Mouse (Mus musculus): ENCODE data around the gene Stard8.
"Not testable (repeated sequence)": the region's sequence is repeated elsewhere in the genome, so short reads cannot be mapped to it uniquely, and the experiment has no call there.

Stard8 gene

GRCm38 (mm10) chrX:99003046-99003445, at the start of gene Stard8:
Stard8 (plus strand) TSS chrX:99003248.
- no peak for DNase-seq (ENCODE audit: low spot score)

DNA sequence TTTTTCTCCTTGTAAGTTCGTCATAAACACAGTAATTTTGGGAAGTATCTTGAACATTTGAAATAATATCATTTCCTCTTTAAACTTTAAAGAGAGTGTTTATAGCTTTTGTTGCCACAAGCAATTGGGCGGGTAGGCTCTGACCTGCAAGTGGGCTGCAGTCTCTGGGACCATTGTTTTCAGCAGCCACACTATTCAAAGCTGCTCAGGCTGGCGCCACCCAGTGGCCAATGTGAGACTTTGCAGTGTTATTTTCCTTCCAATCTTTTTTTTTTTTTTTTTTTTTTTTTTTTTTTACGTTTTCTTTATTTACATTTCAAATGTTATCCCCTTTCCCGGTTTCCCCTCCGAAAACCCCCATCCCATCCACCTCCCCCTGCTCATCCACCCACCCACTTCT, 49.1 kb upstream of the Stard8 start:
- peak; percentile 9 for DNase-seq (ENCODE audit: low spot score)

DNA sequence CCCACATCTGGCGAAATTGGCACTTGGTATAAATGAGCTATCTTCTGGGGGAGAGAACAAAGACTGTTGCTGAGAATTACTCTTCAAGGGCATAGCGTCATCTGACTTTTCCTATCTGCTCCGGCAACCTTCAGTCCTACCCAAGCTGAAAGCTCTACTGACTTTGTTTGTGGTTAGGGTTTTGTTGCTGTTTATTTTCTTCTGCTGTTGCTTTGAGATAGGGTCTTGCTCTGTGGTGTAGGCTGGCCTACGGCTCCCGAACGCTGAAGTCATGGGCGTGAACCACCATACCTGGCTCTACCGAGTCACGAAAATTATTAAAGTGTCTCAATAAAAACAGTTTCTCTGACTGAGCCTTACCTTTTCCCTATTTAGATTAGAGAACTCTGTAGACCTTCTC, 44.8 kb upstream of the Stard8 start:
- DNase-seq (ENCODE audit: low spot score): no peak

DNA sequence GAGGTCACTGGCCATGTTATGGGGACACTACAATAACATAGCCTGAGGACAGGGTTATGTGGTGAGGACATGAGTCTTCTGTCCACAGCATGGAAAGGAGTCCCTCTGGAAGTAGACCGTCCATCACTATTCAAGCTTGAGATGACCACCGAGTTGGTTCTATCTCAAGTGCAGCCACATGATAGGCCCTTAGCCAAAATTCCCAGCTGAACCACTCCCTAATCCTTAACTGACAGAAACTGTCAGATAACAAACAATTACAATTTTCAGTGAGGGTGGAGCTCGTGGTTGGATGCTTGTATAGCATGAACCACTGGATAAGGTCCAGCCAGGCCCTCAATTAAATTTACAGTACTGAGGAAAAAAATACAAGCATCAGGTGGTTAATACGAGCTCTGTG, 44.0 kb upstream of the Stard8 start:
- no peak for DNase-seq (ENCODE audit: low spot score)

DNA sequence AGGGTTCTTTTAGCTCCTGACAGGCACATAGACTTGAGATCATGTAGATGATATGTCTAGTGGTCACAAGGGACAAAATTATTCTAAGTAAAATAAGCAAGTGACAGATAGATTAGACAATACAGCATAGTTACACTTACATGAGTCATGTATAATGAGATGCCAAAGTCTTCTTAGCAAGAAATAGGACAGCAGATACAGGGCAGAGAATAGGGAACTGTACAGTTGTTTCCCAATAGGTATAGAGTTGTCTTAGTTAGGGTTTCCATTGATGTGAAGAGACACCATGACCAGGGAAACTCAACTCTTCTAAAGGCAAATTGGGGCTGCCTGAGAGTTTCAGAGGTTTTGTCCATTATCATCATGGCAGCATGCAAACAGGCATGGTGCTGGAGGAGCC, 39.3 kb upstream of the Stard8 start:
- DNase-seq (ENCODE audit: low spot score): no peak

DNA sequence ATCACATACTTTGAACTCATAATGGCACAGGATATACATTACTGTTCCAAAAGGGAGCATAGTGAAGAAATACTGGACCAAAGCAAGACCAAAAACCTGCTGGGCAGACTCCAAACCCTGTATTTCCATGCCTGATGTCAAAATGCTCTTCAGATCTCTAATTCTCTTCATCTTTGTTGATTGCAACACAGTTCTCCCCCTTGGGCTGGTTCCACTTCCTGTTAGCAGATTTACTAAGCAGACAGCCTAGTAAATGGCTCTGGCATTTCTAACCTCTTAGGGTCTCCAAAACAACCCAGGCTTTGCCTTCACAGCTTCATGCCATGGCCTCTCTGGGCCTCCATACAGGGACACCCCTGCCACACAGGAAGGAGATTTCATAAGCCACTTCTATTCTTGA, 38.5 kb upstream of the Stard8 start:
- DNase-seq (ENCODE audit: low spot score): no peak

DNA sequence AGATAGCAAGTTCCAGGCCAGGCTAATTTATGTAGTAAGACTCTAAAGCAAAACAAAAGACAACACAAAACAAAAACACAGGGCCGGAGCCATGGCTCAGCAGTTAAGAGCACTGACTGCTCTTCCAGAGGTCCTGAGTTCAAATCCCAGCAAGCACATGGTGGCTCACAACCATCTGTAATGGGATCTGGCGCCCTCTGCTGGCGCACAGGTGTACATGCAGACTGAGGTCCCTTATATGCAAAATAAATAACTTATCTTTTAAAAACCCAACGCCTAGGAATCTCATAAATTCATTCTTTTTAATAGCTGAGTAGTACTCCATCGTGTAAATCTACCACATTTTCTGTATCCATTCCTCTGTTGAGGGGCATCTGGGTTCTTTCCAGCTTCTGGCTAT, 16.4 kb upstream of the Stard8 start:
- not testable (repeated sequence) for DNase-seq (ENCODE audit: low spot score)

DNA sequence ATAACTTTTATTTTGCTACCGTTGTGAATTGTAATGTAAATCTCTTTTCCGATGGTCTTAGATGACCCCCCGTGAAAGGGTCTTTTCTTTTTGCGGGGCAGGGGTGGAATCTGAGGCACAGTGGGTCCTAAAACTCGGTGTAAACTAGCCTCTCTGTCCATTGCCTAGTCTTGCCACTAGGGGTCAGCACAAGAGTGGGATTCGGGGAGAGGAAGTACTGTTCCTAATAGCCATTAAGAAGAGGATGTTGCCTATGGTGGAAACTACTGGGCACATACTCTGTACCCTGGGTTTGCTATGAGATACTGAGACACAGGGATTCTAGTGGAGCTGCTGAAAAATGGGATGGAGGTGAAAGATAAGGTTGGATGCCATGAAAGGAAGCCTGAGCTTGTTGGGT, 13.5 kb upstream of the Stard8 start:
- DNase-seq (ENCODE audit: low spot score): peak; percentile 25

GRCm38 (mm10) chrX:99002065-99002464, 983 bp upstream of the Stard8 start:
- DNase-seq (ENCODE audit: low spot score): no peak

- DNase-seq (ENCODE audit: low spot score): no peak
Observed at GRCm38 (mm10) chrX:99010581-99010980, 7.5 kb downstream of the Stard8 start.

DNA sequence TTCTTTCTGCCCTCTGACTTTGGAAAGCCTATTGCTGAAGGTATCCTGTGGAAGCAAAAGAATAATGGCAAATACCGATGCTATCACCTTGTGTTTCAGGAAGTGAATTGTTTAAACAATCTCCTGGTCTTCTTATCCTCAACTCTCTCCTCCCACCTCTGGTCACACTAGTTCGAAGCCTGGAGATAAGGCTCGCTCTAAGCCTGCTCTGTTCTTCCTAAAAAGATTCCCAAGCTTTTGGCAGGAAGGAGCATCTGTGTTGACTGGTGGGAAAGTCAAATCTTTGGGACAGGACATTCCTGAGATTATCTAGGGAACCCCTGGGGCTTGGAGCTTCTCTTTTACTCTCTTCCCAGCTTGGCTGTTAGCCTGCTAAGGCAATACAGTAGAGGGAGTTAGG, 8.2 kb downstream of the Stard8 start:
- DNase-seq (ENCODE audit: low spot score): no peak

DNA sequence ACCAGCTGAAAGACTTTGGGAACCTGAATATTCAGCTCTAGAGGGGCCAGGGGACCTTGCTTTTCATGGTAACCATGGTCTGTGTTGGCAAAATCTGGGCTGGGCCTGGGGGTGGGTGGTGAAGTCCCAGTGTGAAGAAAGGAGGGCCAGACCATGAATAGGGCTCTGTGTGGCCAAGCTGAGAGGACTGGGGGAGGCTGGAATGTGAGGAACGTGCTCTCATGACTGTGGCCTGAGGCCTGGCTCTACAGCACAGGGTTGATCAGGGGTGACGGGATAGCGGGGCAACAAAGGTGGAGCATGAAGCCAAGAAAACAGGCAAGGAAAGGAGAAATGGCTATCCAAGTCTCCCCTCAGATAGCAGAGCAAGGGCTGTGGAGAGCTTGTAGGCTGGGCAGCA, 9.4 kb downstream of the Stard8 start:
- no peak for DNase-seq (ENCODE audit: low spot score)

GRCm38 (mm10) chrX:99015705-99016104, 12.7 kb downstream of the Stard8 start:
- DNase-seq (ENCODE audit: low spot score): no peak

DNA sequence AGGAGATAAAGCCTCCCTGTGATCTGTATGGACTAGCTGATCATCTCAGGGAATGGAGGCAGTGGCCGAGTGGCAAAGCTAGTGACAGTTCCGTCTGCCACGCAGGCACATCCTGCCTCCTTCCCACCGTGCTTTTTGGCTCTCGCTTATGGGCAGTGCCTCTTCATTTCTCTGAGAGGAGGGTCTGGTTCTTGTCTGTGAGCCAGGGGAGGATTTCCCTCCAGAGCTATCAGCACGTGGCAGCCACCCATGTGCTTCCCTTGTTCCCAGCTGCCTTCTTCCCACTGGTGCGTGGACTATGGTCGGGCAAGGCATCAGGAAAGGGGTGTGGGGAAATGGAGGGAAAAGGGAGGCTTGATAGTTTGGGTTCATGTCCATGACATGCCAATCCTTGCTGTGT, 13.9 kb downstream of the Stard8 start:
- DNase-seq (ENCODE audit: low spot score): no peak

GRCm38 (mm10) chrX:99017874-99018273, 14.8 kb downstream of the Stard8 start:
- DNase-seq (ENCODE audit: low spot score): no peak

GRCm38 (mm10) chrX:99019303-99019702, 16.3 kb downstream of the Stard8 start:
- DNase-seq (ENCODE audit: low spot score): no peak

GRCm38 (mm10) chrX:99020215-99020614, 17.2 kb downstream of the Stard8 start:
- DNase-seq (ENCODE audit: low spot score): no peak

GRCm38 (mm10) chrX:99021593-99021992, 18.5 kb downstream of the Stard8 start:
- DNase-seq (ENCODE audit: low spot score): no peak

DNA sequence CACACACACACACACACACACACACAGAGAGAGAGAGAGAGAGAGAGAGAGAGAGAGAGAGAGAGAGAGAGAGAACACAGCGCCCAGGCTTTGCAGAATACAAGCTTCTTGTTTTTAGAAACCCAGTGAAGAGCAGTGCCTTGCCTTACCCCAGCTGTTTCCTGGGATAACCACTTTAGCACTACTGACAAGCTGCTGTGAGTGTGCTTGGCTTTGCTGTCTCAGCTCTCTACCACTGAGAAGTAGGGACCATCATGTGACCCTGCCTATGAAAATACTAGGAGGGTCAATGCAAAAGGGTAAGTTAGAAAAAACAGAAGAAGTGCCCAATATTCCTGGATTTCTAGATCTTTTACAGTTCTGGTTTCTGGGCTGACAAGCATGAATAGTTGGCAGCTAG, 20.9 kb downstream of the Stard8 start:
- no peak for DNase-seq (ENCODE audit: low spot score)

GRCm38 (mm10) chrX:99035407-99035806, 32.4 kb downstream of the Stard8 start:
- no peak for DNase-seq (ENCODE audit: low spot score)

GRCm38 (mm10) chrX:99042451-99042951, 39.5 kb downstream of the Stard8 start:
- peak; percentile 85 for DNase-seq (ENCODE audit: low spot score)

- no peak for DNase-seq (ENCODE audit: low spot score)
Observed at GRCm38 (mm10) chrX:99043275-99043674, 40.2 kb downstream of the Stard8 start.

GRCm38 (mm10) chrX:99043739-99044138, 40.7 kb downstream of the Stard8 start:
- no peak for DNase-seq (ENCODE audit: low spot score)

- DNase-seq (ENCODE audit: low spot score): no peak
Observed at GRCm38 (mm10) chrX:99045315-99045714, 42.3 kb downstream of the Stard8 start.
